Mouse (Mus musculus) small intestine, adult 2 months (tissue): Measurements from ENCODE around the gene Gm28035. TPM values are rescaled to one million over a fixed set of nuclear protein-coding genes. Genes with fewer than 3 reads are reported as not detected.
A peak's percentile ranks its signal among the peaks of the same experiment; 100 is the strongest.

Experiments
- H3K27ac ChIP-seq: fragments of 200-500 bp; 2 replicates; pipeline ENCODE4 v1.5.1; 2012; ENCODE audit warnings: low read depth, low read length, control low read depth, inconsistent platforms; ENCODE audit not compliant: insufficient read depth
- H3K27me3 ChIP-seq: fragments of 200-500 bp; 2 replicates; pipeline ENCODE4 v1.6.1; 2012; ENCODE audit warnings: mild to moderate bottlenecking, moderate library complexity, low read length, inconsistent platforms; ENCODE audit not compliant: control insufficient read depth, insufficient read depth
- H3K36me3 ChIP-seq: fragments of 200-500 bp; 2 replicates; pipeline ENCODE4 v1.6.1; 2012; ENCODE audit warnings: mild to moderate bottlenecking, low read length, control low read depth, inconsistent platforms; ENCODE audit not compliant: control insufficient read depth, insufficient read depth
- H3K4me1 ChIP-seq: fragments of 200-500 bp; 2 replicates; pipeline ENCODE4 v1.6.1; 2012; ENCODE audit warnings: low read length, inconsistent platforms, mixed read lengths; ENCODE audit not compliant: control insufficient read depth, insufficient read depth, insufficient read length
- H3K4me3 ChIP-seq: fragments of 200-500 bp; 2 replicates; pipeline ENCODE4 v1.5.1; 2012; ENCODE audit warnings: low read depth, mild to moderate bottlenecking, control low read depth, inconsistent platforms, low read length, moderate library complexity
- CTCF ChIP-seq: fragments of 200-500 bp; IDR thresholded peaks from 2 replicates; pipeline ENCODE4 v1.5.1; 2012; ENCODE audit warnings: low read depth, mild to moderate bottlenecking, control low read depth, inconsistent platforms, low read length, moderate library complexity, mixed read lengths; ENCODE audit not compliant: insufficient replicate concordance, insufficient read length; ENCODE audit errors: extremely low read depth
- POLR2A ChIP-seq: fragments of 200-500 bp; IDR thresholded peaks from 2 replicates; pipeline ENCODE4 v1.6.1; 2012; ENCODE audit warnings: low read depth, mild to moderate bottlenecking, control low read depth, inconsistent platforms, low read length, moderate library complexity
- WGBS: fragments of 180-500 bp; shearing (Covaris S2); methylation state at CpG from one replicate; pipeline ENCODE4 v1.1.7; 2018; 5-methylcytosine and 5-hydroxymethylcytosine counted together
- polyA plus RNA-seq: library from polyadenylated mRNA; depleted of rRNA; stranded (reverse); fragments of >200 nt; gene quantifications from 2 replicates; pipeline ENCODE4 v1.2.3, GENCODE M21; 2012

Gene Gm28035
- polyA plus RNA-seq, 1 experiment: 6.1 TPM

- 84% methylated on average over 3 of the region's 3 CpGs for WGBS
- TF ChIP-seq CTCF (no peak), POLR2A (no peak)
- Histone ChIP-seq H3K36me3 (no peaks in the 10 kb centered on the region), H3K4me3 (no peak overlapping the region), H3K4me1 (no peaks in the 10 kb centered on the region), H3K27me3 (no peaks in the 10 kb centered on the region), H3K27ac (no peak overlapping the region)
These were observed 25.6 kb upstream of the Gm28035 start for GRCm38 (mm10) chr2:30214745-30215144.

DNA sequence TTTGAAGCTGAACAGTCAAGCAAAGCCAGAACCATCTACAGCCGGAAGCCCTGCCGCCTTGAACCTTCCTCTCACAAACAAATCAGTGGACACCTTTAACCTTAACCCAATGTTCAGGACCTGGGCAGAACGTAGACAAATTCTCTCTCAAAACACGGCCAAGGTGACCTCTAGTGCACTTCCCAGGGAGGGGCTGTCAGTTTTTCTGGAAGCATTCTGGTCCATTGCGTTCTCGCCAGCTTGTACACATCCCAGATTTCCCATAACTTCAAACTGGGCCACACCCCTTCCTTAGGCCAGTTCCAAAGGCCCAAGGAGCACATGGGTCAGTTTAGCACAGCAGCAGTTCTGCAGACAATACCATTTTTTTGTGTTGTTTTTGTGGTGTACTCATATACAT, 24.9 kb upstream of the Gm28035 start:
- TF ChIP-seq CTCF (no peak), POLR2A (no peak)
- Histone ChIP-seq H3K27me3 (no peaks in the 10 kb centered on the region), H3K4me1 (no peaks in the 10 kb centered on the region), H3K4me3 (no peak overlapping the region), H3K36me3 (no peaks in the 10 kb centered on the region), H3K27ac (no peak overlapping the region)
- 81% methylated on average over 6 of the region's 6 CpGs for WGBS

DNA sequence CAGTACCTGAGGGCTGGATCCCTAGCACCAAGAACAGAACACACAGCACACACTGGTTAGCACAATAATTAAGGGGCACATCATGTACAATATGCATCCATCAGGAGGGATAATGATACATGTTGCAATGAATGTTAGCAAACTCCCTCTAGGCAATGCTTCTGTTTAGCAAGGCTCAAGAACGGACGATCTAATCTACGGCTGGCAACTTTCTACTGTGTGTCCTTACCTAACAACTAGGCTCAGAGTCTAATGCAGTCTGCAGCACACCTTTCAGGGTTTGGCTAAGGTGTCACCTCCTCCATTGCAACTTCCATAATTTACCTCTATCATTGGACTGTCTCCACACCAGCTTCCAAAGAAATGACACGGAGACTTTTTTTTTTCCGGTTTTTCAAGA, 24.1 kb upstream of the Gm28035 start:
- no peaks in the 10 kb centered on the region for H3K36me3 ChIP-seq
- H3K27me3 ChIP-seq: no peaks in the 10 kb centered on the region
- H3K4me1 ChIP-seq: no peaks in the 10 kb centered on the region
- TF ChIP-seq POLR2A (no peak), CTCF (no peak)
- no peak overlapping the region for H3K27ac ChIP-seq
- 90% methylated on average over 5 of the region's 5 CpGs for WGBS
- no peak overlapping the region for H3K4me3 ChIP-seq

DNA sequence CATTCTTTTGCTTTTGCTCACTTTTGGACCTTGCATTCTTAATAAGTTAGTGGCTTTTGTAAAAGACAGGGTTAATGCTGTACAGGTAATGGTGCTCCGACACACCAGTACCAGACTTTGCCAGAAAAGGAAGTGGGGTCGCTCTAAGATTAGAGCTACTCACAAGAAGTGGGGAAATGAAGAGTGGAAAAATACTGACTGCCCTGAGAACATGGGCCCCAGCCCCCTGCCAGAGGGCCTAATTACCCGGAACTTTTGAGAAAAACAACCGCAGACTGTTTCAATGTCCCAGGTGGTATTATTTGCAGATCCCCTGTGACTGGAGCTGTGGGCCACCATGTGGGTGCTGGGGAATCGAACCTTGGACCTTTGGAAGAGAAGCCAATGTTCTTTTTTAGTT, 4.8 kb upstream of the Gm28035 start:
- no peak for TF ChIP-seq POLR2A
- no peak for TF ChIP-seq CTCF
- Histone ChIP-seq H3K27ac (no peak overlapping the region), H3K4me3 (no peak overlapping the region), H3K27me3 (no peaks in the 10 kb centered on the region), H3K4me1 (peaks cover 13% of the 10 kb centered on the region; the same call in 1 of the 2 replicates), H3K36me3 (peaks cover 3% of the 10 kb centered on the region)
- WGBS: 72% methylated on average over 5 of the region's 5 CpGs

- WGBS: 2% methylated on average over 18 of the region's 18 CpGs
- H3K36me3 ChIP-seq: peaks cover 12% of the 10 kb centered on the region
- TF ChIP-seq CTCF (no peak), POLR2A (no peak)
- H3K27me3 ChIP-seq: no peaks in the 10 kb centered on the region
- H3K4me3 ChIP-seq: peak overlapping the region; percentile 94
- peaks cover 13% of the 10 kb centered on the region; the same call in 1 of the 2 replicates for H3K4me1 ChIP-seq
- peak overlapping the region; percentile 74 for H3K27ac ChIP-seq
These were observed 3.8 kb upstream of the Gm28035 start for GRCm38 (mm10) chr2:30236426-30237198.

DNA sequence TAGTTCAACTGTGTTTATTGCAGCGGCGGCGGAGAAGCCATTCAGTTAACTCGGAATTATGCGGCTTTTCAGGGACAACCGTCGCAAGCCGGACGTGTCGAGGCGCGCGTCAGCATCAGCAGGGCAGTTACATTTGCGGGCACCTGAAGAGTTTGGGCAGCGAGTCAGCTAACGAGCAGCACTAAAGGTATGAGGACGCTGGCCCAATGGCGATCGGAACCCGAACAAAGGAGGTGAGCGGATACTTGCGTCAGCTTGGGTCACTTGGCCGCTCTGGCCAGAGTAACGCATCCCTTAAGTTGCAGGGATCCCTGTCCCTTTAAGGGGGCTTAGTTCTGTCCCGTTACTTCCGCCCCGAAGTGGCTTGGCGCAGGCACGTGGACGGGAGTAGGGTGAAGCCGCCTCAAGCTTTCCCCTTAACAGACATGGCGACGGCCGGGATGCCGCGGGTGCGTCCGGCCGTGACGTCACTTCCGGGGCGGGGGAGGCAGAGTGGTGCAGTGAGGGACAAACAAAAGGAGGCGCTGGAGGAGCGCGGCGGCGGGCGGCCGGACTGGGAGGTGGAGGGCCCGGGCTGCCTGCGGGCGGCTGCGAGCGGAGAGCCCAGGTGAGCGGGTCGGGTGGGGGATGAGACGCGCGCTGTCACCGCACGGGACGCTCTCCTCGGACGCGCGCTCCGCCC, 3.0 kb upstream of the Gm28035 start, which contains the start of gene Lrrc8a:
Gene Lrrc8a, plus strand, starts transcription at position 517 of the 682 bp plus-strand sequence.
- H3K4me1 ChIP-seq: peaks cover 13% of the 10 kb centered on the region; the same call in 1 of the 2 replicates
- peak within 1 kb of the TSS; percentile 94 for H3K4me3 ChIP-seq
- TF ChIP-seq POLR2A: peak; percentile 65; the same call in 1 of the 2 replicates
- TF ChIP-seq CTCF: no peak
- WGBS: under 1% methylated on average over 67 of the region's 67 CpGs
- peak within 1 kb of the TSS; percentile 91 for H3K27ac ChIP-seq
- no peaks in the 10 kb centered on the region for H3K27me3 ChIP-seq
- peaks cover 17% of the 10 kb centered on the region for H3K36me3 ChIP-seq

- WGBS: under 1% methylated on average over 42 of the region's 42 CpGs
- H3K27ac ChIP-seq: peak overlapping the region; percentile 91
- H3K4me1 ChIP-seq: peaks cover 17% of the 10 kb centered on the region; the same call in 1 of the 2 replicates
- TF ChIP-seq CTCF: no peak
- no peak for TF ChIP-seq POLR2A
- no peaks in the 10 kb centered on the region for H3K27me3 ChIP-seq
- peaks cover 17% of the 10 kb centered on the region for H3K36me3 ChIP-seq
- peak overlapping the region; percentile 94 for H3K4me3 ChIP-seq
These were observed 2.5 kb upstream of the Gm28035 start for GRCm38 (mm10) chr2:30237881-30238280.
